Mouse (Mus musculus) right cerebral cortex, postnatal 4 days (tissue): ENCODE measurements at regions not wholly inside any gene's neighbourhood (a gene's known extent, or its start where the extent isn't known, plus 50 kb on each side); places are given as distances from the start of the nearest gene placed in this dataset.

Experiments used
- DNase-seq: peaks from one replicate; pipeline ENCODE4 v3.0.0-alpha.2; 2022

DNA sequence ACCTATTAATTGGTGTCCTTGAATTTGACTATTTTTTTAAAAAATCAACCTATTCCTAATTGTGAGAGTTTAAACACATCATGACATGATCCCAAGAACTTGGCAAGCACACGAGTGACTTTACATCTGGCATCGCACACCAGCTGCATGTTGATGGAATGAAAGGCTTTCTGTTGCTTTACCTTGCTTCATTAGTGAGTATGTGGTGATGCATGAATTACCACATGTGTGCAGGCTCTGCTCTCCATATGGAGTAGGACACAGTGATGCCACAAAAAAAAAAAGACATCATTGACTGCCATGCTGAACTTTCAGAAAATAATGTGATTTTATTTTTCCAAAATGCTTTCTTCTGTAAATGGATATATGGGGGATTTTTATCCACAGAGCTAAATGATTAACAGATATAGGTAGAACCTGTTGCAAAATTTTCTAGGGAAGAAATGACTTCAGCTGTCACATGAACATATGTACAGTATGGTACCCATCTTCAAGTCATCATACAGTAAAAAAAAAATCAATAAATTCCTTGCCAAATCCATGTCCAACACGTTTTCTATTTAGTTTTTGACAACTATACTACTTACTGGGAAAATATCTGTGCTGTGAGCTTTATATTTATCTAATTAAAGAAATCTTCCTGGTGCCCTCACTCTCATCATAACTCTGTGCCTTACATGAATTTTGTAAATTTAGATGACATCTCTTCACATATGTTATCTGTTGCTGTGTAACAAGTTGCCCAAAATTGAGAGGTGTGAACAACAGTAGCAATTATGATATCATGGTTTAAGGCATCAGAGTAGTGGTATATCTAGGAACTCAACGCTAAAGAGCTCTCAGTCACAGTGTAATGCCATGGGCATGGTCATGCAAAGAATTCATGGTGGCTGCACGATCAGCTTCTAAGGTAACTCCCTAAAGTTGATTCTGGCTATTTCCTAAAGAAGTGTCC, 84.0 kb upstream of the Arrdc3 start:
- no peak for DNase-seq

DNA sequence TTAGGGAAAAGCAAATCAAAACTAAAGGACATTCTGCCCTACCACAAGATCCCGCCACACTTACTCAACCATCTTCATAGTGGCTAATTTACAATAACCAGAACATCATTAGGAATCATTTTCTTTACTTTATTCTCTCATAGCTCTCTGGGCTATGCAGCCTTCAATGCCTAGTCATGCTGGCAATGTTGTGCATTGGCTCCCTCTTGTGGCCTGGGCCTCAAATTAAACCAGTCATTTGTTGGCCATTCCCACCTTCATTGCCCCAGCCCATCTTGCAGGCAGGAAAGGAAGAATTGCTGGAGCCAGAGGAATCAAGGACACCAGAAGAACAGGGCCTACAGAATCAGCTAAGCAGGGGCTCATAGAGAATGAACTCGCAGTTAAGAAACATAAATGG, 77.0 kb upstream of the Arrdc3 start:
- DNase-seq: peak; percentile 16

DNA sequence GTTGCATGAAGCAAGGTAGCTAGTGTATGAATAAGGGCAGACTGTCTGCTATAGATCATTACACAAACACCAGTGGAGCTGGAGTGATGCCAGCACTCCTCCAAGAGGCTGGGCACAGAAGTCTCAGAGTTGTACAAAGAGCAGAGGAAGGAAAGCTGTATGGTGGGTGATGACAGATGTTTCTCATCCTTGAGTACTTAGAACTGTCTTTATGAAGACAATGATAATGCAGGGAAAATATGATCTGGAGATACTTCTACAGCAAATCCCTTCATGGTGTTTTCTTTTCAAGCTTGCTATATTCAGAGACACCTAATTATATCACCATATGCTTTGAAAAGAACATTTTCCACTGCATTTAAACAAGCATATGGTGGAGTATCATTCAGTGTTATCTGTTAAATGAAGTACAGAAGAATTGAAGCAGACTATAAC, 56.1 kb upstream of the Arrdc3 start:
- DNase-seq: peak; percentile 8
